Mouse (Mus musculus): ENCODE results near the gene Klf16. TPM values are rescaled to one million over a fixed set of nuclear protein-coding genes. Genes with fewer than 3 reads are reported as not detected.

The Klf16 gene
- total RNA-seq (2014; rRNA removed) = 16.6 and 17.0 TPM in 2 replicates
- 8.2 and 8.6 TPM in 2 replicates for polyA plus RNA-seq (2015; fragmentation: Nextera tagmentation; extraction: Ambion mirVana)

- TF ChIP-seq CTCF (IDR thresholded peaks at IDR 0.05; ENCODE audit: low read depth) = no peak
- Histone ChIP-seq H3K4me3 (ENCODE audit: low read length) (peak within 1 kb of the TSS; percentile 80), H3K27ac (peak within 1 kb of the TSS; percentile 86), H3K27me3 (ENCODE audit: insufficient read depth, low read length) (no peaks in the 10 kb centered on the region), H3K9me3 (ENCODE audit: low read length) (no peaks in the 10 kb centered on the region), H3K4me2 (ENCODE audit: low read depth, low read length) (peak within 1 kb of the TSS; percentile 90), H3K36me3 (ENCODE audit: insufficient read depth, low read length) (no peaks in the 10 kb centered on the region), H3K9ac (replicated peaks; ENCODE audit: low read length) (peak within 1 kb of the TSS; percentile 84), H3K4me1 (ENCODE audit: insufficient read depth, low read length) (peaks cover 30% of the 10 kb centered on the region)
- ATAC-seq (peak; percentile 88), DNase-seq (ENCODE audit: low spot score) (peak; percentile 94)
- WGBS = 1% methylated on average over 72 of the region's 97 CpGs
Observed at GRCm38 (mm10) chr10:80577195-80578130, at the start of gene Klf16. Gene Klf16 (minus strand): TSS chr10:80577321.

GRCm38 (mm10) chr10:80625764-80626163 lies 48.6 kb upstream of the Klf16 start:
- Histone ChIP-seq H3K4me3 (ENCODE audit: low read length) (no peak overlapping the region), H3K9me3 (ENCODE audit: low read length) (no peaks in the 10 kb centered on the region), H3K27me3 (ENCODE audit: insufficient read depth, low read length) (no peaks in the 10 kb centered on the region), H3K4me2 (ENCODE audit: low read depth, low read length) (no peak overlapping the region), H3K9ac (replicated peaks; ENCODE audit: low read length) (no peak overlapping the region), H3K36me3 (ENCODE audit: insufficient read depth, low read length) (no peaks in the 10 kb centered on the region), H3K4me1 (ENCODE audit: insufficient read depth, low read length) (peaks cover 16% of the 10 kb centered on the region), H3K27ac (no peak overlapping the region)
- ATAC-seq (no peak), DNase-seq (ENCODE audit: low spot score) (no peak)
- 91% methylated on average over 4 of the region's 4 CpGs for WGBS
- TF ChIP-seq CTCF (IDR thresholded peaks at IDR 0.05; ENCODE audit: low read depth) = no peak

GRCm38 (mm10) chr10:80623457-80624191 lies 46.5 kb upstream of the Klf16 start:
- peak overlapping the region; percentile 85 for H3K4me3 ChIP-seq (ENCODE audit: low read length)
- TF ChIP-seq CTCF (IDR thresholded peaks at IDR 0.05; ENCODE audit: low read depth) = no peak
- ATAC-seq (no peak), DNase-seq (ENCODE audit: low spot score) (peak; percentile 49)
- H3K4me1 ChIP-seq (ENCODE audit: insufficient read depth, low read length) = peaks cover 16% of the 10 kb centered on the region
- WGBS = 14% methylated on average over 15 of the region's 15 CpGs
- peak overlapping the region; percentile 91 for H3K27ac ChIP-seq
- peak overlapping the region; percentile 98 for H3K4me2 ChIP-seq (ENCODE audit: low read depth, low read length)
- H3K27me3 ChIP-seq (ENCODE audit: insufficient read depth, low read length) = no peaks in the 10 kb centered on the region
- peak overlapping the region; percentile 95 for H3K9ac ChIP-seq (replicated peaks; ENCODE audit: low read length)
- no peaks in the 10 kb centered on the region for H3K36me3 ChIP-seq (ENCODE audit: insufficient read depth, low read length)
- H3K9me3 ChIP-seq (ENCODE audit: low read length) = no peaks in the 10 kb centered on the region

- peaks cover 16% of the 10 kb centered on the region for H3K4me1 ChIP-seq (ENCODE audit: insufficient read depth, low read length)
- peak within 1 kb of the TSS; percentile 98 for H3K4me2 ChIP-seq (ENCODE audit: low read depth, low read length)
- ATAC-seq (no peak; the same call in 1 of the 2 replicates), DNase-seq (ENCODE audit: low spot score) (no peak)
- no peak for TF ChIP-seq CTCF (IDR thresholded peaks at IDR 0.05; ENCODE audit: low read depth)
- H3K36me3 ChIP-seq (ENCODE audit: insufficient read depth, low read length) = no peaks in the 10 kb centered on the region
- under 1% methylated on average over 82 of the region's 85 CpGs for WGBS
- peak within 1 kb of the TSS; percentile 91 for H3K27ac ChIP-seq
- peak within 1 kb of the TSS; percentile 85 for H3K4me3 ChIP-seq (ENCODE audit: low read length)
- H3K9ac ChIP-seq (replicated peaks; ENCODE audit: low read length) = peak within 1 kb of the TSS; percentile 95
- H3K27me3 ChIP-seq (ENCODE audit: insufficient read depth, low read length) = no peaks in the 10 kb centered on the region
- H3K9me3 ChIP-seq (ENCODE audit: low read length) = no peaks in the 10 kb centered on the region
Observed at GRCm38 (mm10) chr10:80622661-80623456, 45.7 kb upstream of the Klf16 start, which contains the start of gene Csnk1g2. Gene Csnk1g2 (plus strand): TSS chr10:80622838.

- Histone ChIP-seq H3K9me3 (ENCODE audit: low read length) (no peaks in the 10 kb centered on the region), H3K27ac (peak overlapping the region; percentile 91), H3K4me1 (ENCODE audit: insufficient read depth, low read length) (peaks cover 16% of the 10 kb centered on the region), H3K4me2 (ENCODE audit: low read depth, low read length) (peak overlapping the region; percentile 98), H3K36me3 (ENCODE audit: insufficient read depth, low read length) (no peaks in the 10 kb centered on the region), H3K27me3 (ENCODE audit: insufficient read depth, low read length) (no peaks in the 10 kb centered on the region), H3K9ac (replicated peaks; ENCODE audit: low read length) (peak overlapping the region; percentile 95), H3K4me3 (ENCODE audit: low read length) (peak overlapping the region; percentile 85)
- WGBS = under 1% methylated on average over 64 of the region's 64 CpGs
- DNase-seq (ENCODE audit: low spot score) = peak; percentile 100
- TF ChIP-seq CTCF (IDR thresholded peaks at IDR 0.05; ENCODE audit: low read depth) = peak; percentile 22; the same call in 1 of the 2 replicates
- ATAC-seq = peak; percentile 98
Observed at GRCm38 (mm10) chr10:80621940-80622660, 45.0 kb upstream of the Klf16 start.
